Comparison of ENCODE assay signal across 22 mouse cellular contexts in genomic region chr12:26542451-26542850, GRCm38 (mm10).
DNase-seq lines count a peak whose midpoint lies in the region; ATAC-seq lines count a peak whose summit lies in the region.
"Had no signal": no experiment of that assay in that cellular context is flagged by ENCODE, and none has a peak within 500 bp of the region (broad histone marks: within the 10 kb centered on the region; RNA-seq: fewer than 3 reads in every experiment).

No protein-coding gene starts in this region.

- no peaks in the 10 kb centered on the region for H3K9me3 ChIP-seq in midbrain, embryonic 12.5 days
- no peaks in the 10 kb centered on the region for H3K9me3 ChIP-seq in midbrain, embryonic 13.5 days
- H3K9me3 ChIP-seq: embryonic facial prominence, embryonic 12.5 days; forebrain, embryonic 12.5 days; heart, embryonic 12.5 days; hindbrain, embryonic 13.5 days had no signal

- peaks cover 7% of the 10 kb centered on the region; the same call in 1 of the 2 replicates for H3K4me1 ChIP-seq in midbrain, embryonic 12.5 days
- peaks cover 8% of the 10 kb centered on the region; the same call in 1 of the 2 replicates for H3K4me1 ChIP-seq in midbrain, embryonic 13.5 days (replicated peaks)
- H3K4me1 ChIP-seq: hindbrain, embryonic 13.5 days had no signal

- peak; percentile 11 for DNase-seq in embryo, embryonic 10.5 days (ENCODE audit: low spot score)
- DNase-seq in embryo, embryonic 11 days: no peak
- peak; percentile 18 for DNase-seq in WW6 (ENCODE audit: low read depth, low spot score)
- DNase-seq in lung, postnatal 10 days: no peak
- DNase-seq: adrenal gland, postnatal 14 days; B cell, adult 2 months; cerebellum, adult 2 months; cerebellum, postnatal 10 days; forebrain, postnatal 0 days; gastrocnemius, postnatal 14 days; heart, postnatal 36 days; kidney, adult 11 months had no signal

- H3K9ac ChIP-seq in midbrain, embryonic 12.5 days (replicated peaks): no peak overlapping the region
- no peak overlapping the region for H3K9ac ChIP-seq in midbrain, embryonic 13.5 days (replicated peaks)
- H3K9ac ChIP-seq: embryonic facial prominence, embryonic 12.5 days; forebrain, embryonic 12.5 days; forebrain, postnatal 0 days; heart, embryonic 12.5 days; hindbrain, embryonic 13.5 days had no signal

- H3K27me3 ChIP-seq in midbrain, embryonic 12.5 days: no peaks in the 10 kb centered on the region
- H3K27me3 ChIP-seq in midbrain, embryonic 13.5 days: no peaks in the 10 kb centered on the region
- H3K27me3 ChIP-seq: embryonic facial prominence, embryonic 12.5 days; forebrain, embryonic 12.5 days; hindbrain, embryonic 13.5 days had no signal

- no peak overlapping the region for H3K4me3 ChIP-seq in midbrain, embryonic 12.5 days
- H3K4me3 ChIP-seq in midbrain, embryonic 13.5 days (replicated peaks): no peak overlapping the region
- H3K4me3 ChIP-seq: embryonic facial prominence, embryonic 12.5 days; forebrain, embryonic 12.5 days; heart, embryonic 12.5 days; hindbrain, embryonic 13.5 days had no signal

- 35% methylated on average over 2 of the region's 2 CpGs for WGBS in midbrain, embryonic 12.5 days
- 22% methylated on average over 2 of the region's 2 CpGs for WGBS in midbrain, embryonic 13.5 days

- no peaks in the 10 kb centered on the region for H3K36me3 ChIP-seq in midbrain, embryonic 12.5 days
- no peaks in the 10 kb centered on the region for H3K36me3 ChIP-seq in midbrain, embryonic 13.5 days
- H3K36me3 ChIP-seq: embryonic facial prominence, embryonic 12.5 days; forebrain, embryonic 12.5 days; heart, embryonic 12.5 days; hindbrain, embryonic 13.5 days had no signal

- 0 out of 2 replicates have a peak overlapping the region, but pooled peaks have one; percentile 20 for H3K27ac ChIP-seq in midbrain, embryonic 12.5 days (replicated peaks)
- no peak overlapping the region for H3K27ac ChIP-seq in midbrain, embryonic 13.5 days
- H3K27ac ChIP-seq: embryonic facial prominence, embryonic 12.5 days; forebrain, embryonic 12.5 days; hindbrain, embryonic 13.5 days; hindbrain, postnatal 0 days had no signal

- no peak overlapping the region for H3K4me2 ChIP-seq in midbrain, embryonic 12.5 days (replicated peaks)
- H3K4me2 ChIP-seq in midbrain, embryonic 13.5 days (replicated peaks): no peak overlapping the region
- H3K4me2 ChIP-seq: embryonic facial prominence, embryonic 12.5 days; forebrain, embryonic 12.5 days; heart, embryonic 12.5 days; hindbrain, embryonic 13.5 days had no signal

- ATAC-seq in midbrain, embryonic 12.5 days (ENCODE audit: low FRiP score, low read depth): no peak
- no peak for ATAC-seq in midbrain, embryonic 13.5 days
- ATAC-seq in erythroblast, adult 5-6 weeks (replicated peaks; ENCODE audit: low FRiP score, poor library complexity, severe bottlenecking): no peak
- ATAC-seq: activated CD4-positive, CD25-positive, alpha-beta regulatory T cell, adult 4 months; CD4-positive, CD25-positive, alpha-beta regulatory T cell, adult 4 months; forebrain, postnatal 0 days; hindbrain, postnatal 0 days had no signal

Comparison
In these comparisons a context has a peak if more than half of its experiments do, and no peak if none do; other contexts are left out.
1. DNase-seq: peak in embryo, embryonic 10.5 days (single experiment) and WW6 (single experiment); none in embryo, embryonic 11 days (single experiment) and lung, postnatal 10 days (single experiment).